ENCODE assay signal across 13 mouse cellular contexts in the genomic region with DNA sequence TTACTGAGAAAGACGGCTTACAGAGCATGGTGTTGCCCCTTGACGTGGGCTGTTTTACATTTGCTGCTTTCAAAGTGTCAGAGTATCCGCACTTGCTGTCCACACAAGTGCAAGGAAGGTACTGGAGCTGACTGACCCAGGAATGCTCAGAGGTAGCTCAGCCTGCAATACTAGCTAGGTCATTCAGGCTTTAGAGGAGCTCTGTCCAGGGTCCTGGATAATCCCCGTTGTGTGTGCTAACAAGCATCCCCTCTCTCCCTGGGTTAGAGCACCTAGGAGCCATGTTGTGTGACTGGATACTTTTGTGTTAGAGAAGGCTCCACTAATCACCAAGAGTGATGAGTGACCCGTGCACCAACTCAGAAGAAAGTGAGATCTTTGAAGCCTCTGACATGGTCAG.
DNase-seq lines count a peak whose midpoint lies in the region; ATAC-seq lines count a peak whose summit lies in the region.
"Had no signal": no experiment of that assay in that cellular context is flagged by ENCODE, and none has a peak within 500 bp of the region (broad histone marks: within the 10 kb centered on the region; RNA-seq: fewer than 3 reads in every experiment).

No protein-coding gene starts in this region.

- H3K27me3 ChIP-seq in forebrain, embryonic 11.5 days (ENCODE audit: control insufficient read depth, insufficient read depth, low read length), result no peaks in the 10 kb centered on the region
- H3K27me3 ChIP-seq in forebrain, embryonic 16.5 days (replicated peaks; ENCODE audit: control insufficient read depth, insufficient read depth, low read length), result no peaks in the 10 kb centered on the region
- no peaks in the 10 kb centered on the region for H3K27me3 ChIP-seq in liver, embryonic 12.5 days (replicated peaks)
- no peaks in the 10 kb centered on the region for H3K27me3 ChIP-seq in limb, embryonic 10.5 days (ENCODE audit: low read depth, poor library complexity, severe bottlenecking)
- H3K27me3 ChIP-seq: CH12.LX had no signal

- no peaks in the 10 kb centered on the region for H3K36me3 ChIP-seq in forebrain, embryonic 11.5 days (ENCODE audit: control insufficient read depth, insufficient read depth, low read length)
- H3K36me3 ChIP-seq in forebrain, embryonic 16.5 days (ENCODE audit: control insufficient read depth, insufficient read depth), result no peaks in the 10 kb centered on the region
- no peaks in the 10 kb centered on the region for H3K36me3 ChIP-seq in liver, embryonic 12.5 days
- no peaks in the 10 kb centered on the region for H3K36me3 ChIP-seq in limb, embryonic 10.5 days

- no peak for ATAC-seq in forebrain, embryonic 11.5 days (replicated peaks; ENCODE audit: low FRiP score)
- ATAC-seq in forebrain, embryonic 16.5 days, result no peak
- no peak for ATAC-seq in liver, embryonic 12.5 days
- ATAC-seq: inflammation-experienced regulatory T-cells, adult 6 months had no signal

- 44% methylated on average over 5 of the region's 5 CpGs for WGBS in forebrain, embryonic 11.5 days
- 43% methylated on average over 5 of the region's 5 CpGs for WGBS in forebrain, embryonic 16.5 days
- 28% methylated on average over 5 of the region's 5 CpGs for WGBS in liver, embryonic 12.5 days (ENCODE audit: insufficient replicate concordance)
- 35% methylated on average over 5 of the region's 5 CpGs for WGBS in limb, embryonic 10.5 days

- H3K4me1 ChIP-seq in forebrain, embryonic 11.5 days (replicated peaks; ENCODE audit: control insufficient read depth, insufficient read depth, low read length), result no peaks in the 10 kb centered on the region
- no peaks in the 10 kb centered on the region for H3K4me1 ChIP-seq in forebrain, embryonic 16.5 days (replicated peaks; ENCODE audit: control insufficient read depth, insufficient read depth, low read length)
- H3K4me1 ChIP-seq in liver, embryonic 12.5 days, result no peaks in the 10 kb centered on the region
- no peaks in the 10 kb centered on the region for H3K4me1 ChIP-seq in limb, embryonic 10.5 days

- no peak overlapping the region for H3K27ac ChIP-seq in forebrain, embryonic 11.5 days (ENCODE audit: low read depth, low read length)
- H3K27ac ChIP-seq in forebrain, embryonic 16.5 days (ENCODE audit: low read length), result no peak overlapping the region
- no peak overlapping the region for H3K27ac ChIP-seq in liver, embryonic 12.5 days
- no peak overlapping the region for H3K27ac ChIP-seq in limb, embryonic 10.5 days

- H3K9ac ChIP-seq in forebrain, embryonic 11.5 days (ENCODE audit: low read length), result no peak overlapping the region
- H3K9ac ChIP-seq in forebrain, embryonic 16.5 days (replicated peaks; ENCODE audit: low read depth, low read length), result no peak overlapping the region
- H3K9ac ChIP-seq in liver, embryonic 12.5 days, result no peak overlapping the region

- no peak overlapping the region for H3K4me3 ChIP-seq in forebrain, embryonic 11.5 days (ENCODE audit: low read depth, low read length)
- H3K4me3 ChIP-seq in forebrain, embryonic 16.5 days (replicated peaks; ENCODE audit: low read length), result no peak overlapping the region
- no peak overlapping the region for H3K4me3 ChIP-seq in liver, embryonic 12.5 days
- H3K4me3 ChIP-seq in limb, embryonic 10.5 days, result no peak overlapping the region
- H3K4me3 ChIP-seq: myocyte had no signal

- peak; percentile 56 for DNase-seq in forebrain, embryonic 11.5 days (ENCODE audit: low spot score)
- DNase-seq in liver (peak; percentile 29), NIH3T3 (ENCODE audit: low read depth) (peak; percentile 34)
- peak; percentile 77 for DNase-seq in limb, embryonic 10.5 days (ENCODE audit: low spot score)
- no peak for DNase-seq in gastrocnemius, postnatal 36 days
- DNase-seq in frontal cortex, postnatal 25 days (ENCODE audit: low spot score in 2 of 2), result no peak
- DNase-seq: cerebellum, adult 9-11 months; right cerebral cortex, postnatal 14 days had no signal

- H3K4me2 ChIP-seq in forebrain, embryonic 11.5 days (ENCODE audit: low read depth, low read length, severe bottlenecking), result no peak overlapping the region
- H3K4me2 ChIP-seq in forebrain, embryonic 16.5 days (ENCODE audit: low read length), result no peak overlapping the region
- no peak overlapping the region for H3K4me2 ChIP-seq in liver, embryonic 12.5 days

- no peaks in the 10 kb centered on the region; the same call in 1 of the 2 replicates for H3K9me3 ChIP-seq in forebrain, embryonic 11.5 days (ENCODE audit: control insufficient read depth, low read length)
- no peaks in the 10 kb centered on the region for H3K9me3 ChIP-seq in forebrain, embryonic 16.5 days (ENCODE audit: control insufficient read depth, low read length)
- 0 out of 2 replicates have a peak, but pooled peaks cover 6% of the 10 kb centered on the region for H3K9me3 ChIP-seq in liver, embryonic 12.5 days (replicated peaks)
- no peaks in the 10 kb centered on the region for H3K9me3 ChIP-seq in limb, embryonic 10.5 days (replicated peaks)

- intact Hi-C loops in gastrocnemius, postnatal 36 days (cut with DNase I), result no loop called here

Comparison
In these comparisons a context has a peak if more than half of its experiments do, and no peak if none do; other contexts are left out.
1. DNase-seq: peak in forebrain, embryonic 11.5 days (single experiment), liver (single experiment), NIH3T3 (single experiment) and limb, embryonic 10.5 days (single experiment); none in gastrocnemius, postnatal 36 days (0 of 2) and frontal cortex, postnatal 25 days (0 of 2).